Mouse (Mus musculus) spleen, postnatal 10 days (tissue): ENCODE measurements around the gene Mas1.
"Not testable (repeated sequence)": the region's sequence is repeated elsewhere in the genome, so short reads cannot be mapped to it uniquely, and the experiment has no call there.

Experiments used
- DNase-seq, 2 experiments: peaks; one replicate each; pipeline ENCODE4 v3.0.0; 2021 to 2022; ENCODE audit warnings: low spot score in 2 of 2

Mas1 gene

GRCm38 (mm10) chr17:12868043-12868442, at the start of gene Mas1:
Mas1 (minus strand) TSS chr17:12868143.
- no peak for DNase-seq

- DNase-seq: peak in 1 of 2 experiments; percentile 71
These were observed 48.8 kb upstream of the Mas1 start for GRCm38 (mm10) chr17:12916588-12917380.

DNA sequence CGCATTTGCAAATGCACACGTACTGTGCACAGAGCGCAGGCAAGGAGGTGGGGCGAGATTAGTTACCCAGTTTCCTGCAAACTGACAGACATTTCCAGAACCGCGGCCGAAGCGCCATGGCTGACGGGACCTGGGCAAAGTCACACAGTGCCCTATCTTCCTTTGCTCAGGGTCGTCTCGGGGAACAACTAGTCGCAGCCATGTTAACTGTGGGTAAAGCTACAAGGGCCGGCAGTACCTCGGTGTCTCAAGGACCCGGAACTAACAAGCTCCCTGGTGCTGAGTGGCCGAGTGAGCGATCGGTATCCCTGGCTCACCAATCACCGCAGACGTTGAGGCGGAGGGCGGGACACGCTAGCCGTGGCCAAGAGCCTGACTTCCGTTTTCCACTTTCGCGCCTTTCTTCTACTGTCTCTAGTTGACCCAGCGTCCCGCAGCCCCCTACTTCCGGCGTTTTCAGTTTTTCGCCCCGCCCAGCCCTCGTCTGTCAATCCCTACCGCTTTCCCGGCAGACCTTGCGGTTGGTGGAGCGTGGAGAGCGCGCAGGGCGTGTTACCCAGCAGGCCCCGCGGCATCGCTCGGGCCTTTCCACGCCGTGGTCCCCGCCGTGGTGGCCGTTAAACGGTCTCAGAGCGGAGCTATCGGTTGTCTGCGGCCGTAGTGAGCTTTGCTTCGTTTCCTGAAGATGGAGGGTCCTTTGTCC, 48.1 kb upstream of the Mas1 start, which contains the start of gene Mrpl18:
TSS of gene Mrpl18 (minus strand) at position 465 of the 703 bp plus-strand sequence.
- peak; percentile 94 to 99 for DNase-seq

DNA sequence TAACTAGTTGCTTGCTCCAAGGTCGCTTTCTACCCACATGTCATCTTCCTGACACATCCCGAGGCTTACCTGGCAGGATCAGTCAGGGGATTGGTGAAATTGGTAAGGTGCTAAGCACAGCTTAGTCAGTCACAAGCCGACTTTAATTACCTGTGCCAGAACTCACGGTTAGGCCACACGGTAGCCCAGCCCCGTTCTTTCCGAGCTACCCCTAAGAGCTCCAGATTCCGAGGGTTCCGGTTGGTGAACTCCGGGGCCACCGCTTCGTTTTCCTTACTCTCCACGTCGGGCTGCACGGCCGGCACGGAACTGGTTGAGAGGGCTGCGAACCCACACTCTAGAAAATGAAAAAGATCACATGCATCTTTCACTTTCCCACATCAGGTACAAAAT, 47.5 kb upstream of the Mas1 start, which contains the start of gene Tcp1:
TSS of gene Tcp1 (plus strand) at position 214 of the 393 bp plus-strand sequence.
- DNase-seq: peak in 1 of 2 experiments; percentile 56

DNA sequence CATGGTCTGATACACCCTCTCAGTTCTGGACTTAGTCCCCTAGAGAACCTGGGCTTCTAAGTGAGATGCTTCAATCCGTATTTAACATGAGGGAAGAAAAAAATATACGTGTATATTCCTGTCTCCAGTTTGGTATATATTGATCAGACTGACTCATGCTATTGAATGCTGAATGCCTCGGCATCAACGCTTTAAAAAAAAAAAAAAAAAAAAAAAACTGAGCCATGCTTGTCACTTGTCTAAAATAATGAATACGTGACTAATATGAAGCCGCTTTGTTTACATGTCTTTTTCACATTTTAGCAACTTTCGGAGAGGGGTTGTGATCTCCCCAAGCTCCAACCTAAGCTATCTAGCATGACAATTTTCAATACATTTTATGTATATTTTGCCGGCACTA, 42.4 kb upstream of the Mas1 start:
- no peak for DNase-seq

- no peak for DNase-seq
These were observed 41.7 kb upstream of the Mas1 start, which contains the start of gene Pnldc1 for GRCm38 (mm10) chr17:12909361-12910280. Pnldc1 (minus strand) TSS chr17:12910230.

- DNase-seq: no peak
These were observed 38.5 kb upstream of the Mas1 start for GRCm38 (mm10) chr17:12906436-12906835.

- no peak for DNase-seq
These were observed 37.9 kb upstream of the Mas1 start for GRCm38 (mm10) chr17:12905810-12906209.

GRCm38 (mm10) chr17:12904349-12904748, 36.4 kb upstream of the Mas1 start:
- DNase-seq: no peak

DNA sequence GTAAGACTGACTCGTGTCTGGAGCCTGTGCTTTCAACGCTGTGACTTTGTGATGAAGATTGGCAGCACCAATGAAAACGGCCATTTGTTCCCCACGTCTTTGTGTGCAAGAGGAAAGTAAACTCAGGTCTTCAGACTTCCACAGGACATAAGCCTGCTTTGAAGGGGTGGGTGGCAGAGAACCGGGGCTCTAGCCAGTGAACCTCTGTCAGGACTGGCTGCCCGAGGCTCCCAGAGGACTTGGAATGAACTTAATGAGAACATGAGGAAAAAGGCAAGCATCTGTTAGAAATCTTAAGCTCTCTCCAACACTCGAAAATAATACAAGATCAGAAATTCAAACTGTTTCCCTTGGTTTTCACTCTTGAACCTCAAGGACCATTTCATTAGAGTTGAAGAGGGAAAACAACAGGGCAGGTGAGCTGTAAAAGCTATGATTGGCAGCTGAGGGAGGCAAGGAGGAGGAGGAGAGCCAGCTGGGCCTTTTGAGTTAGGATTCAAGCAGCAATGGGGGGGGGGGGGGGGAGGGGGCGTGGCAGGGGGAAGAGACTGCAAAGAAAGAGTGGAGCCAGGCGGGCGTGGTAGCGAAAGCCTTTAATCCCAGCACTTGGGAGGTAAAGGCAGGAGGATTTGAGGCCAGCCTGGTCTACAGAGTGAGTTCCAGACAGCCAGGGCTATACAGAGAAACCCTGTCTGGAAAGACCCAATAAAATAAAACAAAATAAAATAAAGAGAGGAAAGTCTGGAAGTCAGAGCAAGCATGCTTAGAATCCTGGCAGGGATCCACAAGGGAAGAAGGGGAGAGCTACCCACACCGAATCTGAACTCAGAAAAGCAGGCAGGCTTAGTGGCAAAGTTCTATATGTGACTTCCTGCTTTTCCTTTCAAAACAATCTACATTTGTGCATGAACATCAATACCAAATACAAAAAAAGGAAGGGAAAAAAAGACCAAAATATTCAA, 35.7 kb upstream of the Mas1 start:
- no peak for DNase-seq

DNA sequence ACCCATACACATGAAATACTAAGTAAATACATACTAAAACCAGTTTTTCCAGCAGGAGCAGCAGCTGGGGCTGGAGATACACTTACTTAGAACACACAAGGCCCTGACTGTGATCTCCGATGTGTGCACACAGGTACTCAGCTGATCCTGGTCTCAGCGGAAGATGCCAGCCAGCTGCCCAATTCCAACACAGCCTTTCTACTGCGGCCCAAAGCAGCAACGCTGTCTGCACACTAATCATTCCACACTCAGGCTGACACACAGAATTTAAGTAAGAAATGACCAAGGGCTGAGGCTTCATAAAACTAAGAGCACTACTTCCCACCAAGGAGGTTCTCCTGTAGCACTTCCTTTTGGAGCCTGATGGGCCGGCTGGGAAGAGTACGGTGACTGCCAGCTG, 34.3 kb upstream of the Mas1 start:
- DNase-seq: no peak

- DNase-seq: not testable (repeated sequence)
These were observed 30.7 kb upstream of the Mas1 start for GRCm38 (mm10) chr17:12898607-12899006.

DNA sequence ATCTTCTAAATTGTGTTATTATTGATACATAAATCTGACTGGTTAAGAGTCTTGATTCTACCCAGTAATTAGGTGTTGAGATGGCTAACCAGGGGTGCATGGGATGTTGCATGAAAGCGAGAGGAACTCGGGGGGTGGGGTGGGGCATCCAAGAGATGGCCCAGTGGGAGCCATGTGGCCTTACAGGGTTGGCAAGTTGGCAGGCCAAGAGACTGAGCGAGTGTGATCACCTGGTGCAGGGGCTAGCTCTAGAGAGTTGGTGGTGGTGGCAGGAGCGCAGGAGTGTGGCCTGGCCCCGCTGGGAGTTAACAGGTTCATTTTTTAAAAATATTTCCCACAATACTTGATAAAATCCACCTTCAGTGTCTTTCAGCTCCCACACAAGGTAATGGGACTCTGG, 29.7 kb upstream of the Mas1 start:
- no peak for DNase-seq

DNA sequence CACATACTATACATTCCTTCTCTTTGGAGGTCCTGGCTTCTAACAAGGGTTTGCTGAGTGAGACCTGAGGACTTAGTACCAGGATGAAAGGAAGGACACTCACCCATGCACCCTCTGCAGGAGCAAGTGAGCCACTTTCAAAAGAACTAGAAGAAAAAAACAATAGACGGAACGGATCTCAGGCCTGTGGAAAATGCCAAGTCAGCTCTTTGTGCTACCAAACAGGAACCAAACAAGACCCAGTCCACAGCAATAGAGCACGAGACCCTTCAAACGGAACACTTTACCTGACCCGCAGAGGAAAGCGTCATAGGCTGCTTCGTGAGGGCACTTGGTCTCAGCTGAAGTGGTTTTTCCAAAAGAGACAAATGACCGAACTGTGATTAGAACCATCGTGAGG, 24.1 kb upstream of the Mas1 start:
- no peak for DNase-seq

GRCm38 (mm10) chr17:12891054-12891453, 23.1 kb upstream of the Mas1 start:
- no peak for DNase-seq

DNA sequence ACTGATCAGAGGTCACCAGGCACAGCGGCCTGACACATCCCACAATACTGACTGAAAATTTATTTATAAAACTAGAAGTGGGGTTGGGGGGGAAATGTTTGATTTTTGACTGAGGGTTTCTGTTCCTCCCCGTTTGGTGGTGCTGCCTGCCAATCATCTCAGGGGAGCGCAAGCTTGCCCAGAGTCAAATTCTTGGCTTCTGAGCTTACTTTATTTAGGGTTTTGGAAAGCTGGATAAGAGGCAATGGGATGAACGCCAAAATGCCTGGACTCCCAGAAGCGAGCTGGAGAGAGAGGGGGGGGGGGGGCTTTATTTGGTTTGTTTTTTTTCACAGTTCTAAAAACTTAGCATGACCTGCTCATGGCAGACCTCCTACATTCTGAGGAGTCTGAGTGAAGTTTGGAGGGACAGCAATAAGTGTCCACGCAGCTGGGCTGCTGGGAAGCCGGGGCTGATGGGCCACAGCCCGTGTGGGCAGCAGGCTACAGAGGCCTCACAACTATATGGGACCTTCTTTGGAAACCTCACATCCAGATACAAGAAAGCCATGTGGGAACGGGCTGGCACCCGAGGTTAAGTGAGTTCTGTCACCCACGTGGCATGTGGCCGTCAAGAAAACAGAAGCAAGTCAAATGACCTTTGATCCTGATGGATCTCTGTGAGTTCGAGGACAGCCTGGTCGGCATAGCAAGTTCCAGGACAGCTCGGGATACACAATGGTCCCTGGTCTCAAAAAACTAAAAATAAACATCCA, 19.3 kb upstream of the Mas1 start:
- DNase-seq: no peak

DNA sequence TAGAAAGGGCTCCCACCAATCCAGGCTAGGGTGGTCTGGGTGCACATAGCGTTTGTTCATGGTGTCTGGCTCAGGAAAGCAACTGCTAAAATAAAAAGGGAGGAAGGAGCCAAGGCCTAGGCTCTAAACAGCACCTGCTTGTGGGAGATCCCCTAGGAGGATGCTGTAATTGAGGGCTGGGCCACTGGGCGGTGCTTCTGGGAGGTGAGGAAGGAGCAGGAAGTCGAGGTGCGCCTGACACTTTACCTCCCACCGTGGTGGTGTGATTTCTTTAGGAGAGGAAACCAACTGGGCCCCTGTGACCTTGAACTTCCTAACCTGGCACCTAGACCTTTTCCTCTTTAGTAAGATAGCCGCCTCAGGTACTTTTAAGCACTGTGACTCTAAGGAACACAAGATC, 18.7 kb upstream of the Mas1 start:
- peak in 1 of 2 experiments; percentile 30 for DNase-seq

- DNase-seq: no peak
These were observed 13.3 kb upstream of the Mas1 start for GRCm38 (mm10) chr17:12881216-12881615.

DNA sequence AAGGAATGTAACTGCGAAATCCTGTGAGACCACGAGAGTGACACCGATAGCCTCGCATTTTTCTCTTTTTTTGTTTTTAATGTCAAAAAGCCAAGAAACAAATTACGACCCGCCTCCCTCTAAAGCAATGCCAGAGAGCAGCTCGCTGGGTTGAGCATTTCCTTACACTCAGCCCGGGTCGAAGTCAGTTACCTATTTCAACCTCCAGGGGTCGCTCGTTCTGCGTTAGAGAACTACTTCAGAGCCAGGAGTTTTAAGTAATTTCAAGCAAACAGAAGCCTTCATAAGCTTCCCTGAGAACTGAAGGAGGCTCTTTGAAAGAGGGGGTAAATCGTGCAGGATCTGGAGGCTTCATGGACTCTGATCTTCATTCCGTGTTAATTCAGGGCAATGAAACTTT, 12.2 kb upstream of the Mas1 start:
- peak; percentile 63 to 83 for DNase-seq

GRCm38 (mm10) chr17:12875734-12876133, 7.8 kb upstream of the Mas1 start, which contains the start of gene Mrgprh:
Mrgprh (plus strand) TSS chr17:12876034.
- DNase-seq: no peak
